Mouse (Mus musculus) urinary bladder, adult 2 months (tissue): ENCODE data around the gene Ebna1bp2. TPM values are rescaled to one million over a fixed set of nuclear protein-coding genes. Genes with fewer than 3 reads are reported as not detected.

Experiments used
- polyA plus RNA-seq: library from polyadenylated mRNA; depleted of rRNA; stranded (reverse); fragments of >200 nt; gene quantifications from 2 replicates; pipeline ENCODE4 v1.2.3, GENCODE M21; 2012; rRNA removed

Gene Ebna1bp2
- polyA plus RNA-seq, 1 experiment, result 72.6 TPM

Other genes with a start within 250 kb of the Ebna1bp2 start
- 13.4 and 20.7 TPM in 2 replicates for gene Szt2, start 211.5 kb upstream of the Ebna1bp2 start, polyA plus RNA-seq
- 61.8 and 80.6 TPM in 2 replicates for gene Med8, start 211.5 kb upstream of the Ebna1bp2 start, polyA plus RNA-seq
- 167 and 193 TPM in 2 replicates for gene Elovl1, start 192.7 kb upstream of the Ebna1bp2 start, polyA plus RNA-seq
- gene Cdc20, start 183.4 kb upstream of the Ebna1bp2 start, polyA plus RNA-seq, result 5.5 and 7.2 TPM in 2 replicates
- 0.06 TPM in 2 replicates for gene Mpl, start 163.3 kb upstream of the Ebna1bp2 start, polyA plus RNA-seq
- gene Tie1, start 130.7 kb upstream of the Ebna1bp2 start, polyA plus RNA-seq, result 21.7 and 25.1 TPM in 2 replicates
- gene 2610528J11Rik, start 93.8 kb upstream of the Ebna1bp2 start, polyA plus RNA-seq, result 11.7 and 15.8 TPM in 2 replicates
- 10.7 and 15.5 TPM in 2 replicates for gene Tmem125, start 76.8 kb upstream of the Ebna1bp2 start, polyA plus RNA-seq
- 0.04 and 0.08 TPM in 2 replicates for gene Cfap57, start within 50 bp of the Ebna1bp2 start, polyA plus RNA-seq
- gene Olfr62, start 38.2 kb downstream of the Ebna1bp2 start, polyA plus RNA-seq, result not detected in 2 replicates
- gene Olfr1342, start 72.0 kb downstream of the Ebna1bp2 start, polyA plus RNA-seq, result not detected in 2 replicates
- not detected in 2 replicates for gene Olfr1341, start 82.7 kb downstream of the Ebna1bp2 start, polyA plus RNA-seq
- gene Olfr1340, start 99.3 kb downstream of the Ebna1bp2 start, polyA plus RNA-seq, result not detected in 2 replicates
- gene Olfr1339, start 111.4 kb downstream of the Ebna1bp2 start, polyA plus RNA-seq, result not detected in 2 replicates
- gene Olfr1338, start 137.9 kb downstream of the Ebna1bp2 start, polyA plus RNA-seq, result not detected in 2 replicates
- not detected in 2 replicates for gene Olfr1337, start 161.8 kb downstream of the Ebna1bp2 start, polyA plus RNA-seq
- gene Olfr1335, start 189.1 kb downstream of the Ebna1bp2 start, polyA plus RNA-seq, result not detected in 2 replicates
- not detected in 2 replicates for gene Olfr1333, start 215.5 kb downstream of the Ebna1bp2 start, polyA plus RNA-seq
- gene Olfr1331, start 243.8 kb downstream of the Ebna1bp2 start, polyA plus RNA-seq, result not detected in 2 replicates